Mouse (Mus musculus): ENCODE results near the gene Pde4b. TPM values are rescaled to one million over a fixed set of nuclear protein-coding genes. Genes with fewer than 3 reads are reported as not detected.

Gene Pde4b
- polyA plus RNA-seq, 1 experiment = 7.5 TPM

GRCm38 (mm10) chr4:102087566-102088234, 357 bp downstream of the Pde4b start:
- Histone ChIP-seq H3K4me3 (ENCODE audit: control insufficient read depth, low read depth, low read length) (no peak overlapping the region; the same call in 1 of the 2 replicates), H3K36me3 (ENCODE audit: control insufficient read depth, insufficient read depth, low read length) (no peaks in the 10 kb centered on the region), H3K27me3 (ENCODE audit: control insufficient read depth, insufficient read depth, low read length) (no peaks in the 10 kb centered on the region), H3K4me1 (ENCODE audit: control insufficient read depth, insufficient read depth, low read length) (0 out of 2 replicates have a peak, but pooled peaks cover 4% of the 10 kb centered on the region), H3K27ac (ENCODE audit: control insufficient read depth, insufficient read depth, low read depth, low read length) (no peak overlapping the region)
- TF ChIP-seq CTCF (IDR thresholded peaks at IDR 0.05; ENCODE audit: control insufficient read depth, insufficient read depth, insufficient replicate concordance, low read depth, low read length) (no peak), POLR2A (IDR thresholded peaks at IDR 0.05; ENCODE audit: control insufficient read depth, low read depth, low read length) (no peak)

DNA sequence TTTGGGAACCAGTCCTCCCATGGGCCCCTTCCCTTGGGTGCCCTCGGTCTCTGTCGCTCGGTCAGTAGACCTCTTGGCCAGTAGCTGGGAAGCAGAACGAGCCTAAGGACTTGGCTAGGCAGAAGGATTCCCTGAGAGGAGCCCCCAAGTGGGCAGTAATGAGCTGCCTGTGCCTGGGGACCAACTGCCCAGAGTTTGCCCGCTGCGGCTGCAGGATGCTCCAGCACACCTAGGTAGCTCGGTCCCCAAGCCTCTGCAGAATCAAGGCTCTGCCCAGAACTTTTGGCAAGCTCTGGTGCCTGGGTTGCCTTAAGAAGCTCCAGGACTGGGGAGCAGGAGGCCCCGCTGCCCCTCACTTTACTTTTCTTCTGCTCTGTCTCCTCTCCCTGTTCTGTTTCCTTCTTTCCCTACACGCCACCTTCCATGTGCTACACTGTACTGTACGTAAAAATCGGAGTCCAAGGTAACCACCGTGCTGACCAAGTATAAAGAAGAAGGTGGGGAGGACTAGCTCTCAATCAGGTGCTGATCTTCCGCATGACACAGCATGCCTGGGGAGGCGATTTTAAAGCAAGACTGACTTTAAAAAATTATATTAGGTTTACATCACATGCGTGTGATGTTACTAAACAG, 1.0 kb downstream of the Pde4b start:
- H3K36me3 ChIP-seq (ENCODE audit: control insufficient read depth, insufficient read depth, low read length) = no peaks in the 10 kb centered on the region
- no peak overlapping the region for H3K27ac ChIP-seq (ENCODE audit: control insufficient read depth, insufficient read depth, low read depth, low read length)
- H3K4me1 ChIP-seq (ENCODE audit: control insufficient read depth, insufficient read depth, low read length) = 0 out of 2 replicates have a peak, but pooled peaks cover 4% of the 10 kb centered on the region
- no peak overlapping the region for H3K4me3 ChIP-seq (ENCODE audit: control insufficient read depth, low read depth, low read length)
- TF ChIP-seq CTCF (IDR thresholded peaks at IDR 0.05; ENCODE audit: control insufficient read depth, insufficient read depth, insufficient replicate concordance, low read depth, low read length) (no peak), POLR2A (IDR thresholded peaks at IDR 0.05; ENCODE audit: control insufficient read depth, low read depth, low read length) (no peak)
- no peaks in the 10 kb centered on the region for H3K27me3 ChIP-seq (ENCODE audit: control insufficient read depth, insufficient read depth, low read length)

GRCm38 (mm10) chr4:102095851-102096250, 8.5 kb downstream of the Pde4b start:
- Histone ChIP-seq H3K27ac (ENCODE audit: control insufficient read depth, insufficient read depth, low read depth, low read length) (no peak overlapping the region), H3K27me3 (ENCODE audit: control insufficient read depth, insufficient read depth, low read length) (no peaks in the 10 kb centered on the region), H3K4me3 (ENCODE audit: control insufficient read depth, low read depth, low read length) (no peak overlapping the region), H3K36me3 (ENCODE audit: control insufficient read depth, insufficient read depth, low read length) (no peaks in the 10 kb centered on the region), H3K4me1 (ENCODE audit: control insufficient read depth, insufficient read depth, low read length) (no peaks in the 10 kb centered on the region)
- TF ChIP-seq CTCF (IDR thresholded peaks at IDR 0.05; ENCODE audit: control insufficient read depth, insufficient read depth, insufficient replicate concordance, low read depth, low read length) (no peak), POLR2A (IDR thresholded peaks at IDR 0.05; ENCODE audit: control insufficient read depth, low read depth, low read length) (no peak)

- H3K27ac ChIP-seq (ENCODE audit: control insufficient read depth, insufficient read depth, low read depth, low read length) = no peak overlapping the region
- H3K27me3 ChIP-seq (ENCODE audit: control insufficient read depth, insufficient read depth, low read length) = no peaks in the 10 kb centered on the region
- H3K4me1 ChIP-seq (ENCODE audit: control insufficient read depth, insufficient read depth, low read length) = no peaks in the 10 kb centered on the region
- TF ChIP-seq POLR2A (IDR thresholded peaks at IDR 0.05; ENCODE audit: control insufficient read depth, low read depth, low read length) (no peak), CTCF (IDR thresholded peaks at IDR 0.05; ENCODE audit: control insufficient read depth, insufficient read depth, insufficient replicate concordance, low read depth, low read length) (no peak)
- no peak overlapping the region for H3K4me3 ChIP-seq (ENCODE audit: control insufficient read depth, low read depth, low read length)
- H3K36me3 ChIP-seq (ENCODE audit: control insufficient read depth, insufficient read depth, low read length) = no peaks in the 10 kb centered on the region
These were observed 14.9 kb downstream of the Pde4b start for GRCm38 (mm10) chr4:102102241-102102640.

- H3K4me1 ChIP-seq (ENCODE audit: control insufficient read depth, insufficient read depth, low read length) = no peaks in the 10 kb centered on the region
- H3K27ac ChIP-seq (ENCODE audit: control insufficient read depth, insufficient read depth, low read depth, low read length) = no peak overlapping the region
- H3K4me3 ChIP-seq (ENCODE audit: control insufficient read depth, low read depth, low read length) = no peak overlapping the region
- H3K27me3 ChIP-seq (ENCODE audit: control insufficient read depth, insufficient read depth, low read length) = no peaks in the 10 kb centered on the region
- TF ChIP-seq POLR2A (IDR thresholded peaks at IDR 0.05; ENCODE audit: control insufficient read depth, low read depth, low read length) (no peak), CTCF (IDR thresholded peaks at IDR 0.05; ENCODE audit: control insufficient read depth, insufficient read depth, insufficient replicate concordance, low read depth, low read length) (no peak)
- H3K36me3 ChIP-seq (ENCODE audit: control insufficient read depth, insufficient read depth, low read length) = no peaks in the 10 kb centered on the region
These were observed 17.2 kb downstream of the Pde4b start for GRCm38 (mm10) chr4:102104534-102105014.

GRCm38 (mm10) chr4:102106771-102107170, 19.4 kb downstream of the Pde4b start:
- Histone ChIP-seq H3K4me3 (ENCODE audit: control insufficient read depth, low read depth, low read length) (no peak overlapping the region), H3K27ac (ENCODE audit: control insufficient read depth, insufficient read depth, low read depth, low read length) (no peak overlapping the region), H3K36me3 (ENCODE audit: control insufficient read depth, insufficient read depth, low read length) (no peaks in the 10 kb centered on the region), H3K4me1 (ENCODE audit: control insufficient read depth, insufficient read depth, low read length) (no peaks in the 10 kb centered on the region), H3K27me3 (ENCODE audit: control insufficient read depth, insufficient read depth, low read length) (no peaks in the 10 kb centered on the region)
- TF ChIP-seq CTCF (IDR thresholded peaks at IDR 0.05; ENCODE audit: control insufficient read depth, insufficient read depth, insufficient replicate concordance, low read depth, low read length) (no peak), POLR2A (IDR thresholded peaks at IDR 0.05; ENCODE audit: control insufficient read depth, low read depth, low read length) (no peak)

- no peak overlapping the region for H3K27ac ChIP-seq (ENCODE audit: control insufficient read depth, insufficient read depth, low read depth, low read length)
- TF ChIP-seq POLR2A (IDR thresholded peaks at IDR 0.05; ENCODE audit: control insufficient read depth, low read depth, low read length) (no peak), CTCF (IDR thresholded peaks at IDR 0.05; ENCODE audit: control insufficient read depth, insufficient read depth, insufficient replicate concordance, low read depth, low read length) (no peak)
- H3K4me3 ChIP-seq (ENCODE audit: control insufficient read depth, low read depth, low read length) = no peak overlapping the region
- no peaks in the 10 kb centered on the region for H3K27me3 ChIP-seq (ENCODE audit: control insufficient read depth, insufficient read depth, low read length)
- no peaks in the 10 kb centered on the region for H3K36me3 ChIP-seq (ENCODE audit: control insufficient read depth, insufficient read depth, low read length)
- H3K4me1 ChIP-seq (ENCODE audit: control insufficient read depth, insufficient read depth, low read length) = no peaks in the 10 kb centered on the region
These were observed 32.1 kb downstream of the Pde4b start for GRCm38 (mm10) chr4:102119454-102119853.

Measured in testis, adult 2 months (tissue).